Comparison of ENCODE assay signal across 7 mouse cellular contexts in genomic region chr11:120344310-120344920, GRCm38 (mm10). TPM values are rescaled to one million over a fixed set of nuclear protein-coding genes. Genes with fewer than 3 reads are reported as not detected.
DNase-seq lines count a peak whose midpoint lies in the region; ATAC-seq and TF ChIP-seq lines count a peak whose summit lies in the region.

No protein-coding gene starts in this region.

- DNase-seq in lung, postnatal 0 days (ENCODE audit: low spot score): peak; percentile 4
- no peak for DNase-seq in lung, postnatal 14 days
- DNase-seq in B cell, adult 2 months: no peak
- no peak for DNase-seq in ovary, postnatal 14 days (ENCODE audit: low spot score)

- no peak for TF ChIP-seq EP300 in lung, postnatal 0 days (IDR thresholded peaks at IDR 0.05)

- no peak for TF ChIP-seq CTCF in lung, postnatal 0 days (IDR thresholded peaks at IDR 0.05)

- H3K36me3 ChIP-seq in lung, postnatal 0 days (ENCODE audit: insufficient read depth, low read length): peaks cover 9% of the 10 kb centered on the region; the same call in 1 of the 2 replicates
- H3K36me3 ChIP-seq in forebrain, embryonic 12.5 days (replicated peaks): peaks cover 22% of the 10 kb centered on the region
- H3K36me3 ChIP-seq in limb, embryonic 15.5 days: peaks cover 13% of the 10 kb centered on the region
- H3K36me3 ChIP-seq in stomach, embryonic 16.5 days (ENCODE audit: control insufficient read depth, insufficient read depth, low read length): peaks cover 5% of the 10 kb centered on the region; the same call in 1 of the 2 replicates

- H3K27me3 ChIP-seq in lung, postnatal 0 days (replicated peaks; ENCODE audit: insufficient read depth, low read length): no peaks in the 10 kb centered on the region
- H3K27me3 ChIP-seq in forebrain, embryonic 12.5 days: no peaks in the 10 kb centered on the region
- H3K27me3 ChIP-seq in limb, embryonic 15.5 days: no peaks in the 10 kb centered on the region
- H3K27me3 ChIP-seq in stomach, embryonic 16.5 days (ENCODE audit: control insufficient read depth, insufficient read depth, low read length): no peaks in the 10 kb centered on the region

- H3K9ac ChIP-seq in lung, postnatal 0 days (replicated peaks; ENCODE audit: low read depth): no peak overlapping the region
- H3K9ac ChIP-seq in forebrain, embryonic 12.5 days: no peak overlapping the region
- no peak overlapping the region for H3K9ac ChIP-seq in limb, embryonic 15.5 days
- H3K9ac ChIP-seq in stomach, embryonic 16.5 days (ENCODE audit: low read length): no peak overlapping the region

- H3K4me3 ChIP-seq in lung, postnatal 0 days (ENCODE audit: low read depth, low read length): no peak overlapping the region
- H3K4me3 ChIP-seq in forebrain, embryonic 12.5 days (replicated peaks): no peak overlapping the region
- no peak overlapping the region for H3K4me3 ChIP-seq in limb, embryonic 15.5 days
- 0 out of 2 replicates have a peak overlapping the region, but pooled peaks have one; percentile 32 for H3K4me3 ChIP-seq in stomach, embryonic 16.5 days (replicated peaks; ENCODE audit: low read length)

- 44% methylated on average over 5 of the region's 5 CpGs for WGBS in lung, postnatal 0 days
- 72% methylated on average over 5 of the region's 5 CpGs for WGBS in forebrain, embryonic 12.5 days
- 56% methylated on average over 5 of the region's 5 CpGs for WGBS in limb, embryonic 15.5 days
- whole genome bisulfite sequencing in stomach, embryonic 16.5 days: 47% methylated on average over 5 of the region's 5 CpGs

- H3K27ac ChIP-seq in lung, postnatal 0 days (ENCODE audit: low read length): no peak overlapping the region
- H3K27ac ChIP-seq in forebrain, embryonic 12.5 days: peak overlapping the region; percentile 51
- peak overlapping the region; percentile 28 for H3K27ac ChIP-seq in limb, embryonic 15.5 days
- H3K27ac ChIP-seq in stomach, embryonic 16.5 days (ENCODE audit: low read length): peak overlapping the region; percentile 77

- no peak for ATAC-seq in lung, postnatal 0 days
- no peak for ATAC-seq in forebrain, embryonic 12.5 days (ENCODE audit: low FRiP score)
- no peak for ATAC-seq in limb, embryonic 15.5 days (ENCODE audit: insufficient number of reproducible peaks, low FRiP score, low TSS enrichment, low read depth)
- ATAC-seq in stomach, embryonic 16.5 days (ENCODE audit: insufficient read depth, low FRiP score): no peak

- peaks cover 2% of the 10 kb centered on the region; the same call in 1 of the 2 replicates for H3K4me1 ChIP-seq in lung, postnatal 0 days (ENCODE audit: insufficient read depth, low read depth, low read length)
- H3K4me1 ChIP-seq in forebrain, embryonic 12.5 days: peaks cover 19% of the 10 kb centered on the region
- peaks cover 15% of the 10 kb centered on the region for H3K4me1 ChIP-seq in limb, embryonic 15.5 days
- H3K4me1 ChIP-seq in stomach, embryonic 16.5 days (ENCODE audit: control insufficient read depth, insufficient read depth, low read length): peaks cover 4% of the 10 kb centered on the region; the same call in 1 of the 2 replicates

- no peak overlapping the region for H3K4me2 ChIP-seq in lung, postnatal 0 days (replicated peaks; ENCODE audit: low read depth, low read length)
- no peak overlapping the region for H3K4me2 ChIP-seq in forebrain, embryonic 12.5 days
- H3K4me2 ChIP-seq in limb, embryonic 15.5 days: no peak overlapping the region
- H3K4me2 ChIP-seq in stomach, embryonic 16.5 days (ENCODE audit: low read depth, low read length): peak overlapping the region; percentile 39; the same call in 1 of the 2 replicates

- H3K9me3 ChIP-seq in lung, postnatal 0 days (ENCODE audit: low read length): no peaks in the 10 kb centered on the region
- H3K9me3 ChIP-seq in forebrain, embryonic 12.5 days: no peaks in the 10 kb centered on the region
- no peaks in the 10 kb centered on the region for H3K9me3 ChIP-seq in limb, embryonic 15.5 days
- no peaks in the 10 kb centered on the region for H3K9me3 ChIP-seq in stomach, embryonic 16.5 days (replicated peaks; ENCODE audit: control insufficient read depth, low read length)

RNA-seq across cellular contexts. Expression of gene Actg1, which starts 3.9 kb away (rescaled TPM):
- 1,989 and 2,317 TPM in 2 replicates for polyA plus RNA-seq in lung, postnatal 0 days (2015; fragmentation: Nextera tagmentation; extraction: Ambion mirVana)
- polyA plus RNA-seq in forebrain, embryonic 12.5 days (2016; fragmentation: Nextera tagmentation; extraction: Ambion mirVana): 2,923 and 2,975 TPM in 2 replicates
- polyA plus RNA-seq in limb, embryonic 15.5 days (2015; fragmentation: Nextera tagmentation; extraction: Ambion mirVana): 2,203 and 2,296 TPM in 2 replicates
- 2,700 and 3,060 TPM in 2 replicates for polyA plus RNA-seq in stomach, embryonic 16.5 days (2015; fragmentation: Nextera tagmentation; extraction: Ambion mirVana)

RNA-seq across cellular contexts. Expression of gene Fscn2, which starts 16.9 kb away (rescaled TPM):
- 0.36 and 0.74 TPM in 2 replicates for polyA plus RNA-seq in lung, postnatal 0 days (2015; fragmentation: Nextera tagmentation; extraction: Ambion mirVana)
- 0.82 and 0.91 TPM in 2 replicates for polyA plus RNA-seq in forebrain, embryonic 12.5 days (2016; fragmentation: Nextera tagmentation; extraction: Ambion mirVana)
- 0.31 and 0.79 TPM in 2 replicates for polyA plus RNA-seq in limb, embryonic 15.5 days (2015; fragmentation: Nextera tagmentation; extraction: Ambion mirVana)
- 0.44 and 0.80 TPM in 2 replicates for polyA plus RNA-seq in stomach, embryonic 16.5 days (2015; fragmentation: Nextera tagmentation; extraction: Ambion mirVana)

RNA-seq across cellular contexts. Expression of gene Faap100, which starts 34.1 kb away (rescaled TPM):
- polyA plus RNA-seq in lung, postnatal 0 days (2015; fragmentation: Nextera tagmentation; extraction: Ambion mirVana): 18.1 and 19.6 TPM in 2 replicates
- 47.3 and 47.4 TPM in 2 replicates for polyA plus RNA-seq in forebrain, embryonic 12.5 days (2016; fragmentation: Nextera tagmentation; extraction: Ambion mirVana)
- 33.1 and 33.3 TPM in 2 replicates for polyA plus RNA-seq in limb, embryonic 15.5 days (2015; fragmentation: Nextera tagmentation; extraction: Ambion mirVana)
- 34.5 and 36.1 TPM in 2 replicates for polyA plus RNA-seq in stomach, embryonic 16.5 days (2015; fragmentation: Nextera tagmentation; extraction: Ambion mirVana)
